Mouse (Mus musculus) heart, embryonic 10.5 days (tissue): ENCODE measurements around the gene Zfp655. TPM values are rescaled to one million over a fixed set of nuclear protein-coding genes. Genes with fewer than 3 reads are reported as not detected.
"Not testable (repeated sequence)": the region's sequence is repeated elsewhere in the genome, so short reads cannot be mapped to it uniquely, and the experiment has no call there.

Source experiments
- DNase-seq: peaks from one replicate; pipeline ENCODE4 v3.0.0-alpha.2; 2017; ENCODE audit warnings: low spot score
- H3K27ac ChIP-seq: fragments of 300-500 bp; sonication (generic); 2 replicates; pipeline ENCODE4 v1.5.1; 2016; ENCODE audit warnings: mild to moderate bottlenecking
- H3K27me3 ChIP-seq: fragments of 300-500 bp; sonication (generic); 2 replicates; pipeline ENCODE4 v1.6.1; 2016; ENCODE audit warnings: mild to moderate bottlenecking; ENCODE audit not compliant: poor library complexity, insufficient read depth, severe bottlenecking
- H3K36me3 ChIP-seq: fragments of 300-500 bp; sonication (generic); 2 replicates; pipeline ENCODE4 v1.6.1; 2016; ENCODE audit warnings: mild to moderate bottlenecking, moderate library complexity
- H3K4me1 ChIP-seq: fragments of 300-500 bp; sonication (generic); 2 replicates; pipeline ENCODE4 v1.6.1; 2016; ENCODE audit warnings: mild to moderate bottlenecking
- H3K4me3 ChIP-seq: fragments of 300-500 bp; sonication (generic); 2 replicates; pipeline ENCODE4 v1.5.1; 2016; ENCODE audit warnings: mild to moderate bottlenecking, moderate library complexity
- H3K9me3 ChIP-seq: fragments of 300-500 bp; sonication (generic); 2 replicates; pipeline ENCODE4 v1.6.1; 2016; ENCODE audit warnings: mild to moderate bottlenecking, moderate library complexity
- WGBS: fragments of 180-500 bp; shearing (Covaris S2); methylation state at CpG from one replicate; pipeline ENCODE4 v1.1.7; 2016; 5-methylcytosine and 5-hydroxymethylcytosine counted together
- polyA plus RNA-seq: library from polyadenylated mRNA; unstranded; fragments of >200 nt; fragmentation: Nextera tagmentation; extraction: Ambion mirVana; gene quantifications from 2 replicates; pipeline ENCODE4 v1.2.1, GENCODE M21; 2016

Zfp655 gene
- polyA plus RNA-seq, 1 experiment from 2014 or later, result 32.5 TPM

- peak overlapping the region; percentile 96 for H3K27ac ChIP-seq
- peak overlapping the region; percentile 100; the same call in 1 of the 2 replicates for H3K4me3 ChIP-seq
Observed at GRCm38 (mm10) chr5:145230641-145231040, 874 bp upstream of the Zfp655 start.

DNA sequence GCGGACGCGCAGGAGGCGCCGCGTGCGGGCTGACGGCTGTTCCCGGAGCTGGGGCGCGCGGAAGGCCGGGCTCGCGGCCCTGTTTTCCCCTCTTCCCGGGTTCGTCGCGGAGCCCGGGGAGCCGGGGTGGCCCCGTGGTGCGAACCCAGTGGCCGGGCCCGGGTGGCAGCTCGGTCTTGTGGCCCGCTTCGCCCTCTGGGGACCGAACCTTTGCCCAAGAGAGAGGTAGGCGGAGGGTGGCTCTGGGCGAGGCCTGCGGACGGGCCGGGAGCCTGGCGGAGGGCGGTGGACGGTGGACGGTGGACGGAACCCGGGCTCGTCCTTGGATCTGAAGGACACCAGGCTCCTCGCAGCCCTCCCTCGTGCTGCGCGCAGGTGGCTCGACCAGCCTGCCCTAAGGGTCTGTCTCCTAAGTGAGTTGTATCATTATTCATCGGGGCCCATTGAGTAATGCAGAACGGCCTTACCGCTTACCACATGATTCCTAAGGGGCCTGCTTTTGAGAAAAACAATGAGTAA is 437 bp downstream of the Zfp655 start:
- Histone ChIP-seq H3K27me3 (no peaks in the 10 kb centered on the region), H3K27ac (peak overlapping the region; percentile 96), H3K4me1 (peaks cover 18% of the 10 kb centered on the region; the same call in 1 of the 2 replicates), H3K36me3 (peaks cover 37% of the 10 kb centered on the region), H3K9me3 (no peaks in the 10 kb centered on the region), H3K4me3 (peak overlapping the region; percentile 100)
- peak; percentile 81 for DNase-seq
- under 1% methylated on average over 44 of the region's 49 CpGs for WGBS

More at GRCm38 (mm10) chr5:145230641-145231040, 874 bp upstream of the Zfp655 start:
- no peak for DNase-seq
- Histone ChIP-seq H3K9me3 (no peaks in the 10 kb centered on the region), H3K27me3 (no peaks in the 10 kb centered on the region), H3K4me1 (peaks cover 18% of the 10 kb centered on the region; the same call in 1 of the 2 replicates), H3K36me3 (peaks cover 26% of the 10 kb centered on the region)
- WGBS, result 89% methylated on average over 4 of the region's 4 CpGs

DNA sequence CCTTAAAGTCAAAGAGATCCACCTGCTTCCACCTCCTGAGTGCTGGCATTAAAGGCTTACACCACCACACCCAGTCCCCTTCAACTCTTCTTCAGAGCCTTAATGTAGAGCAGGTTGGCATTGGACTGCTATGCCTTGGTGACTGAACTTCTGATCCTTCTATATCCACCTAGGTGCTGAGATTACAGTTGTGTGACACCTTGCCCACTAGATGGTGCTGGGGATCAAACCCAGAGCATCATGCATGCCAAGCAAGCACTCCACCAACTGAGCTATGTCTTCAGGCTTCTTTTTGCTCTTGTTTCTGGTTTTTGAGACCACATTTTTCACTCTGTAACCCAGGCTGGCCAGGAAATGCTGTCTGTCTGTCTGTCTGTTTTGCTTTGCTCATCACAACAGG is 3.1 kb downstream of the Zfp655 start:
- Histone ChIP-seq H3K36me3 (peaks cover 62% of the 10 kb centered on the region), H3K4me1 (peaks cover 18% of the 10 kb centered on the region; the same call in 1 of the 2 replicates), H3K4me3 (no peak overlapping the region), H3K27ac (no peak overlapping the region), H3K27me3 (no peaks in the 10 kb centered on the region), H3K9me3 (no peaks in the 10 kb centered on the region)
- no peak for DNase-seq

- no peak overlapping the region for H3K4me3 ChIP-seq
- no peaks in the 10 kb centered on the region for H3K9me3 ChIP-seq
- no peak for DNase-seq
- no peaks in the 10 kb centered on the region for H3K4me1 ChIP-seq
- H3K27me3 ChIP-seq, result no peaks in the 10 kb centered on the region
- WGBS, result 92% methylated on average over 3 of the region's 3 CpGs
- no peak overlapping the region for H3K27ac ChIP-seq
- peaks cover 75% of the 10 kb centered on the region for H3K36me3 ChIP-seq
Observed at GRCm38 (mm10) chr5:145249520-145249919, 18.0 kb downstream of the Zfp655 start.

DNA sequence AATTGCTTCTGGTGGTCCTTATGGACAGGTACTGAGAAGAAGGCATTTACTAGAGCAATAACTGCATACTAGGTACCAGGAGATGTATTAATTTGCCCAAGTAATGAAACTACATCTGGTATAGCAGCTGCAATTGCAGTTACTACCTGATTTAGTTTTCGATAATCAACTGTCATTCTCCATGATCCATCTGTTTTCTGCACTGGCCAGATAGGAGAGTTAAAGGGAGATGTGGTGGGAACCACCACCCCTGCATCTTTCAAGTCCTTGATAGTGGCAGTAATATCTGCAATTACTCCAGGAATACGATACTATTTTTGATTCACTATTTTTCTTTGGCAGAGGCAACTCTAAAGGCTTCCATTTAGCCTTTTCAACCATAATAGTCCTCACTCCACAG is 42.1 kb downstream of the Zfp655 start:
- not testable (repeated sequence) for H3K36me3 ChIP-seq, H3K4me3 ChIP-seq, H3K27ac ChIP-seq, H3K27me3 ChIP-seq, DNase-seq, H3K9me3 ChIP-seq, H3K4me1 ChIP-seq
- WGBS, result 77% methylated on average over 2 of the region's 2 CpGs

GRCm38 (mm10) chr5:145279948-145280347 is 48.4 kb downstream of the Zfp655 start:
- WGBS, result 91% methylated on average over 2 of the region's 2 CpGs
- DNase-seq, result peak; percentile 41
- H3K4me1 ChIP-seq, result no peaks in the 10 kb centered on the region; the same call in 1 of the 2 replicates
- peaks cover 21% of the 10 kb centered on the region for H3K36me3 ChIP-seq
- H3K27ac ChIP-seq, result no peak overlapping the region
- peak overlapping the region; percentile 89 for H3K4me3 ChIP-seq
- no peaks in the 10 kb centered on the region for H3K27me3 ChIP-seq
- no peaks in the 10 kb centered on the region for H3K9me3 ChIP-seq

DNA sequence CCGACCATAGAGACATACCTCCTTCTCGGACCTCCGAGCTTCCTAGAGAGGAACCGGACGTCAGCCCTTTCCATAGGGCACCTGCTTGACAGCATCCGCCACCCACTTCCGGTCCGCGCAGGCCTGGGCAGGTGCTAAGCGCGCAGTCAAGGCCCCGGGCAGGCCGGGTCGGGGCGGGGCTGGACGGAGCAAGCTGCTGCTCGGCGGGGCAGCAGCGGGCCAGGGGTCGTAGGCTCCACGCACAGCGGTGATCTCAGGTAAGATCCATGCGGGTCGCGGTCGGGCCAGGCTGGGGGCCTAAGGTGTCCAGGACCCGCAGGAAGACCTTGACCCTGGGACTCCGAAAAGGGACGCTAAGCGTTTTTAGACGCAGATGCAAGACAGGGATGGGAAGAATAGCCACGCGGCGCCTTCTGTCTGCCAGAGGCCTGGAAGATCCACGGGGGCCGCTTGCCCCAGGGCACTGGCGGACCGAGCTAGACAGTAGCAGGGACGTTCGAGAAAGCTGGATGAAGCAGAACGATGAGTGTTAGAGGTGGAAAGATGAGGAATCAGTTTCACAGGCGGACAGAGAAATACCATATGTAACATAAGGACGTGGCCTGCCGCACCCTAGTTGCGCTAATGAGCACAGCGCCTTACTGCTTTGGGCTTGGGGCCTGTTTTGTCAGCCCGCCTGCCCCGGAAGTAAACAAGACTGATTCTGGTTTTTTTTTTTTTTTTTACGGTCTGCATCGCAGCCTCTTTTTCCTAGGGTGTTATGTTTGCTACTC is 49.0 kb downstream of the Zfp655 start, which contains the start of gene Zscan25:
Zscan25 (plus strand) TSS at position 130 of the 773 bp plus-strand sequence.
- WGBS, result under 1% methylated on average over 50 of the region's 50 CpGs
- Histone ChIP-seq H3K4me1 (no peaks in the 10 kb centered on the region; the same call in 1 of the 2 replicates), H3K36me3 (peaks cover 27% of the 10 kb centered on the region), H3K4me3 (peak within 1 kb of the TSS; percentile 89), H3K27ac (peak within 1 kb of the TSS; percentile 95), H3K9me3 (no peaks in the 10 kb centered on the region), H3K27me3 (no peaks in the 10 kb centered on the region)
- peak; percentile 97 for DNase-seq

GRCm38 (mm10) chr5:145288382-145288781 is 56.9 kb downstream of the Zfp655 start:
- no peak overlapping the region for H3K27ac ChIP-seq
- no peaks in the 10 kb centered on the region for H3K4me1 ChIP-seq
- H3K9me3 ChIP-seq, result no peaks in the 10 kb centered on the region
- H3K36me3 ChIP-seq, result peaks cover 97% of the 10 kb centered on the region
- WGBS, result 98% methylated on average over 5 of the region's 5 CpGs
- DNase-seq, result no peak
- H3K27me3 ChIP-seq, result no peaks in the 10 kb centered on the region
- H3K4me3 ChIP-seq, result no peak overlapping the region

DNA sequence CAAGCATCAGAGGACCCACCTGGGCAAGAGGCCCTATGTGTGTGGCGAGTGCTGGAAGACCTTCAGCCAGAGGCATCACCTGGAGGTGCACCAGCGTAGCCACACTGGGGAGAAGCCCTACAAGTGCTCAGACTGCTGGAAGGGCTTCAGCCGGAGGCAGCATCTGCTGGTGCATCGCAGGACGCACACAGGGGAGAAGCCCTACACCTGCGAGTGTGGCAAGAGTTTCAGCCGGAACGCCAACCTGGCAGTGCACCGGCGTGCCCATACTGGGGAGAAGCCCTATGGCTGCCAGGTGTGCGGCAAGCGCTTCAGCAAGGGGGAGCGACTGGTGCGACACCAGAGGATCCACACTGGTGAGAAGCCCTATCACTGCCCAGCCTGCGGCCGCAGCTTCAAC is 59.2 kb downstream of the Zfp655 start:
- Histone ChIP-seq H3K27ac (no peak overlapping the region), H3K36me3 (peaks cover 88% of the 10 kb centered on the region), H3K4me3 (no peak overlapping the region), H3K4me1 (no peaks in the 10 kb centered on the region), H3K9me3 (no peaks in the 10 kb centered on the region), H3K27me3 (no peaks in the 10 kb centered on the region)
- DNase-seq, result peak; percentile 73
- whole genome bisulfite sequencing, result 96% methylated on average over 16 of the region's 16 CpGs

DNA sequence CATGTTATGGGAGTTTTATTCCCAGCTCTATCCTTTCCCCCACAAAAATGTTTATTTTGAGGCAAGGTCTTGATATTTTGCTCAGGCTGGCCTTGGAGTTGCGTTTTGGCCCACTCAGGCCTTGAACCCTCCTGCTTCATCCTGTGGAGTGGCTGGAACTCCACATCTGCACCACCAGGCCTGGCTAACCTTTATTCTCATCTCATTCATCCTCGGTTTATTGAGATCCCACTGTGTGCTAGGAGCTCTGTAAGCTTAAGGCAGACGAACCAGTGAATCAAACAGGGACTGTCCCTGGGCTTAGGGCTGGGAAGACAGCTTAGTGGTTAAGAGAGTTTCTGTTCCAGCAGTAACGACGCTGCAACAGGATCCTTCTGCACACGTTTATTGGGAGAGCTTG is 60.9 kb downstream of the Zfp655 start:
- no peaks in the 10 kb centered on the region for H3K9me3 ChIP-seq
- 94% methylated on average over 6 of the region's 6 CpGs for WGBS
- no peak overlapping the region for H3K4me3 ChIP-seq
- no peaks in the 10 kb centered on the region for H3K4me1 ChIP-seq
- DNase-seq, result peak; percentile 51
- H3K36me3 ChIP-seq, result peaks cover 72% of the 10 kb centered on the region
- H3K27me3 ChIP-seq, result no peaks in the 10 kb centered on the region
- H3K27ac ChIP-seq, result no peak overlapping the region

Other genes starting within 250 kb of the Zfp655 start
- gene Gm4871, start 199.0 kb upstream of the Zfp655 start, polyA plus RNA-seq, result not detected in 2 replicates
- not detected in 2 replicates for gene 1700018F24Rik, start 188.7 kb upstream of the Zfp655 start, polyA plus RNA-seq
- 113 and 117 TPM in 2 replicates for gene Arpc1a, start 147.9 kb upstream of the Zfp655 start, polyA plus RNA-seq
- gene Kpna7, start 147.7 kb upstream of the Zfp655 start, polyA plus RNA-seq, result not detected in 2 replicates
- gene Arpc1b, start 117.5 kb upstream of the Zfp655 start, polyA plus RNA-seq, result 195 and 218 TPM in 2 replicates
- gene Pdap1, start 91.5 kb upstream of the Zfp655 start, polyA plus RNA-seq, result 79.4 and 86.3 TPM in 2 replicates
- 162 and 200 TPM in 2 replicates for gene Bud31, start 91.4 kb upstream of the Zfp655 start, polyA plus RNA-seq
- 14.6 and 15.0 TPM in 2 replicates for gene Ptcd1, start 64.6 kb upstream of the Zfp655 start, polyA plus RNA-seq
- 38.8 and 53.3 TPM in 2 replicates for gene Cpsf4, start 64.5 kb upstream of the Zfp655 start, polyA plus RNA-seq
- 717 and 837 TPM in 2 replicates for gene Atp5j2, start 39.7 kb upstream of the Zfp655 start, polyA plus RNA-seq
- gene Zkscan14, start 29.8 kb upstream of the Zfp655 start, polyA plus RNA-seq, result 6.1 TPM in 2 replicates
- gene Zkscan5, start 27.2 kb upstream of the Zfp655 start, polyA plus RNA-seq, result 10.9 and 11.8 TPM in 2 replicates
- 0.16 and 0.33 TPM in 2 replicates for gene Zscan25, start 48.8 kb downstream of the Zfp655 start, polyA plus RNA-seq
- not detected in 2 replicates for gene Cyp3a57, start 113.6 kb downstream of the Zfp655 start, polyA plus RNA-seq
- not detected in 2 replicates for gene Cyp3a16, start 238.0 kb downstream of the Zfp655 start, polyA plus RNA-seq